Mouse (Mus musculus): ENCODE results near the gene Abhd16a.

Abhd16a gene

GRCm38 (mm10) chr17:35147922-35148639 lies 59.0 kb downstream of the Abhd16a start:
- DNase-seq (ENCODE audit: low spot score in 2 of 2), result no peak

- DNase-seq (ENCODE audit: low spot score in 2 of 2), result no peak
Measured at GRCm38 (mm10) chr17:35152121-35152520, 63.1 kb downstream of the Abhd16a start.
